Mouse (Mus musculus): ENCODE results near the gene Tsen54. TPM values are rescaled to one million over a fixed set of nuclear protein-coding genes. Genes with fewer than 3 reads are reported as not detected.
"Not testable (repeated sequence)": the region's sequence is repeated elsewhere in the genome, so short reads cannot be mapped to it uniquely, and the experiment has no call there.

Tsen54 gene
- polyA plus RNA-seq, 1 experiment from 2014 or later: 32.8 TPM

DNA sequence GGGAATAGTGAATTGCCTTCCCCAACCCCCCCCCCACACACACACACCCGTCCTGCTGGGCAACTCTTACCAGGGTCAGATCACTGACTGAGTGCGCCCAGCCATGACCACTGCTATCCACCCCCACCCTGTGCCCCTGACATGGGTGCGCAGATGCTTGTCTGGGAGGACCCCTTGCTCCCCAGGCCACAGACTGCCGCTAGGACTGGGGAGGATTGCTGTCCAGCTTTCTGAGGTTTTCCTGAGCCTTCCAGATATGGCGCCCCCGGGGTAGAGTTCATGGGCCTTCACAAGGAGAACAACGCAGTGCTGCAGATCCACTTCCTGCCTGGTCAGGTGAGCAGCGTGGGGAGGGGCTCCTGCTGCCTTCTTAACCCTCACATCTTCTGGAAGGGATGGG, 29.7 kb downstream of the Tsen54 start:
- no peak overlapping the region for H3K4me3 ChIP-seq (ENCODE audit: low read depth, low read length)
- ATAC-seq (ENCODE audit: insufficient number of reproducible peaks, low FRiP score, low TSS enrichment, low read depth) (no peak), DNase-seq (ENCODE audit: low spot score) (no peak)
- no peak overlapping the region for H3K4me2 ChIP-seq (ENCODE audit: low read depth, severe bottlenecking)
- WGBS: 88% methylated on average over 8 of the region's 8 CpGs
- H3K27me3 ChIP-seq (ENCODE audit: control insufficient read depth, insufficient read depth, low read length): no peaks in the 10 kb centered on the region
- no peaks in the 10 kb centered on the region; the same call in 1 of the 2 replicates for H3K36me3 ChIP-seq (ENCODE audit: control insufficient read depth, insufficient read depth, low read length)
- H3K9me3 ChIP-seq (ENCODE audit: control insufficient read depth, low read length): no peaks in the 10 kb centered on the region; the same call in 1 of the 2 replicates
- no peak overlapping the region for H3K27ac ChIP-seq (replicated peaks; ENCODE audit: low read depth, low read length)
- H3K9ac ChIP-seq (ENCODE audit: low read length): no peak overlapping the region
- H3K4me1 ChIP-seq (ENCODE audit: control insufficient read depth, insufficient read depth, low read length): peaks cover 18% of the 10 kb centered on the region

- peaks cover under 1% of the 10 kb centered on the region; the same call in 1 of the 2 replicates for H3K36me3 ChIP-seq (ENCODE audit: control insufficient read depth, insufficient read depth, low read length)
- no peaks in the 10 kb centered on the region for H3K27me3 ChIP-seq (ENCODE audit: control insufficient read depth, insufficient read depth, low read length)
- WGBS: 93% methylated on average over 2 of the region's 2 CpGs
- H3K9ac ChIP-seq (ENCODE audit: low read length): no peak overlapping the region
- H3K9me3 ChIP-seq (ENCODE audit: control insufficient read depth, low read length): no peaks in the 10 kb centered on the region; the same call in 1 of the 2 replicates
- no peak overlapping the region for H3K27ac ChIP-seq (replicated peaks; ENCODE audit: low read depth, low read length)
- H3K4me1 ChIP-seq (ENCODE audit: control insufficient read depth, insufficient read depth, low read length): peaks cover 11% of the 10 kb centered on the region
- DNase-seq (ENCODE audit: low spot score) (no peak), ATAC-seq (ENCODE audit: insufficient number of reproducible peaks, low FRiP score, low TSS enrichment, low read depth) (no peak)
- H3K4me3 ChIP-seq (ENCODE audit: low read depth, low read length): no peak overlapping the region
- no peak overlapping the region for H3K4me2 ChIP-seq (ENCODE audit: low read depth, severe bottlenecking)
Measured at GRCm38 (mm10) chr11:115845819-115846218, 31.3 kb downstream of the Tsen54 start.

DNA sequence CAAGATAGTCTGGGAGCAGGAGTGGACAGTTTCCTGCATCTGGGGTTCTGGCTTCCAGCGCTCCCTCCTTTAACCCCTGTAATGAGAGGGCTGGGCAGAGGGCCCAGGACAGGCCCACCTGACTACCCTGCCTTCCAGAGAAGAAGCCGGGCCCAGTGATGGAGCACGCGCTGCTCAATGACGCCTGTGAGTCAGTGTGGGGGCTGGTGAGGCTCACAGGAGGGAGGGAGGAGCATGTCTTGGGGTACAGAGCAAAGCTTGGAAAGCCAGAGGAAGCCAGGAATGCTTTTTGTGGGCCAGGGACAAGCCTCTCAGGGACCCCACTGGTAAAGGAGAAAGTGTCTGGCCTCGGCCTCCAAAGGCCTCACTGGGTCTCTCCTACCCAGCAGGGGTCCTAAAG, 40.1 kb downstream of the Tsen54 start:
- Histone ChIP-seq H3K9me3 (ENCODE audit: control insufficient read depth, low read length) (no peaks in the 10 kb centered on the region), H3K4me2 (ENCODE audit: low read depth, severe bottlenecking) (no peak overlapping the region), H3K36me3 (ENCODE audit: control insufficient read depth, insufficient read depth, low read length) (peaks cover 3% of the 10 kb centered on the region; the same call in 1 of the 2 replicates), H3K4me1 (ENCODE audit: control insufficient read depth, insufficient read depth, low read length) (0 out of 2 replicates have a peak, but pooled peaks cover 2% of the 10 kb centered on the region), H3K9ac (ENCODE audit: low read length) (no peak overlapping the region), H3K4me3 (ENCODE audit: low read depth, low read length) (no peak overlapping the region), H3K27me3 (ENCODE audit: control insufficient read depth, insufficient read depth, low read length) (peaks cover 27% of the 10 kb centered on the region), H3K27ac (replicated peaks; ENCODE audit: low read depth, low read length) (no peak overlapping the region)
- WGBS: 78% methylated on average over 6 of the region's 6 CpGs
- no peak for DNase-seq (ENCODE audit: low spot score)
- ATAC-seq (ENCODE audit: insufficient number of reproducible peaks, low FRiP score, low TSS enrichment, low read depth): no peak

- ATAC-seq (ENCODE audit: insufficient number of reproducible peaks, low FRiP score, low TSS enrichment, low read depth); H3K9ac ChIP-seq (ENCODE audit: low read length); H3K4me2 ChIP-seq (ENCODE audit: low read depth, severe bottlenecking); H3K4me1 ChIP-seq (ENCODE audit: control insufficient read depth, insufficient read depth, low read length); H3K9me3 ChIP-seq (ENCODE audit: control insufficient read depth, low read length); H3K36me3 ChIP-seq (ENCODE audit: control insufficient read depth, insufficient read depth, low read length); H3K4me3 ChIP-seq (ENCODE audit: low read depth, low read length); H3K27ac ChIP-seq (replicated peaks; ENCODE audit: low read depth, low read length); DNase-seq (ENCODE audit: low spot score): not testable (repeated sequence)
- 94% methylated on average over 4 of the region's 4 CpGs for WGBS
- H3K27me3 ChIP-seq (ENCODE audit: control insufficient read depth, insufficient read depth, low read length): peaks cover 47% of the 10 kb centered on the region
Measured at GRCm38 (mm10) chr11:115857146-115857545, 42.6 kb downstream of the Tsen54 start.

GRCm38 (mm10) chr11:115857936-115858335, 43.4 kb downstream of the Tsen54 start:
- no peak for ATAC-seq (ENCODE audit: insufficient number of reproducible peaks, low FRiP score, low TSS enrichment, low read depth)
- Histone ChIP-seq H3K4me1 (ENCODE audit: control insufficient read depth, insufficient read depth, low read length) (0 out of 2 replicates have a peak, but pooled peaks cover 2% of the 10 kb centered on the region), H3K4me2 (ENCODE audit: low read depth, severe bottlenecking) (no peak overlapping the region), H3K9me3 (ENCODE audit: control insufficient read depth, low read length) (no peaks in the 10 kb centered on the region), H3K27ac (replicated peaks; ENCODE audit: low read depth, low read length) (no peak overlapping the region), H3K27me3 (ENCODE audit: control insufficient read depth, insufficient read depth, low read length) (peaks cover 47% of the 10 kb centered on the region), H3K9ac (ENCODE audit: low read length) (no peak overlapping the region), H3K4me3 (ENCODE audit: low read depth, low read length) (0 out of 2 replicates have a peak overlapping the region, but pooled peaks have one; percentile 10), H3K36me3 (ENCODE audit: control insufficient read depth, insufficient read depth, low read length) (no peaks in the 10 kb centered on the region)
- DNase-seq (ENCODE audit: low spot score): no peak
- 60% methylated on average over 13 of the region's 13 CpGs for WGBS

GRCm38 (mm10) chr11:115858354-115858753, 43.8 kb downstream of the Tsen54 start, which contains the start of gene Myo15b:
Myo15b (plus strand) TSS chr11:115858406.
- peak; percentile 36 for DNase-seq (ENCODE audit: low spot score)
- peak within 1 kb of the TSS; percentile 47 for H3K4me2 ChIP-seq (ENCODE audit: low read depth, severe bottlenecking)
- no peaks in the 10 kb centered on the region for H3K9me3 ChIP-seq (ENCODE audit: control insufficient read depth, low read length)
- H3K36me3 ChIP-seq (ENCODE audit: control insufficient read depth, insufficient read depth, low read length): no peaks in the 10 kb centered on the region
- peak within 1 kb of the TSS; percentile 37; the same call in 1 of the 2 replicates for H3K9ac ChIP-seq (ENCODE audit: low read length)
- no peak for ATAC-seq (ENCODE audit: insufficient number of reproducible peaks, low FRiP score, low TSS enrichment, low read depth)
- peaks cover 47% of the 10 kb centered on the region for H3K27me3 ChIP-seq (ENCODE audit: control insufficient read depth, insufficient read depth, low read length)
- H3K4me3 ChIP-seq (ENCODE audit: low read depth, low read length): peak within 1 kb of the TSS; percentile 28
- no peak within 1 kb of the TSS for H3K27ac ChIP-seq (replicated peaks; ENCODE audit: low read depth, low read length)
- 10% methylated on average over 27 of the region's 27 CpGs for WGBS
- 0 out of 2 replicates have a peak, but pooled peaks cover 2% of the 10 kb centered on the region for H3K4me1 ChIP-seq (ENCODE audit: control insufficient read depth, insufficient read depth, low read length)

DNA sequence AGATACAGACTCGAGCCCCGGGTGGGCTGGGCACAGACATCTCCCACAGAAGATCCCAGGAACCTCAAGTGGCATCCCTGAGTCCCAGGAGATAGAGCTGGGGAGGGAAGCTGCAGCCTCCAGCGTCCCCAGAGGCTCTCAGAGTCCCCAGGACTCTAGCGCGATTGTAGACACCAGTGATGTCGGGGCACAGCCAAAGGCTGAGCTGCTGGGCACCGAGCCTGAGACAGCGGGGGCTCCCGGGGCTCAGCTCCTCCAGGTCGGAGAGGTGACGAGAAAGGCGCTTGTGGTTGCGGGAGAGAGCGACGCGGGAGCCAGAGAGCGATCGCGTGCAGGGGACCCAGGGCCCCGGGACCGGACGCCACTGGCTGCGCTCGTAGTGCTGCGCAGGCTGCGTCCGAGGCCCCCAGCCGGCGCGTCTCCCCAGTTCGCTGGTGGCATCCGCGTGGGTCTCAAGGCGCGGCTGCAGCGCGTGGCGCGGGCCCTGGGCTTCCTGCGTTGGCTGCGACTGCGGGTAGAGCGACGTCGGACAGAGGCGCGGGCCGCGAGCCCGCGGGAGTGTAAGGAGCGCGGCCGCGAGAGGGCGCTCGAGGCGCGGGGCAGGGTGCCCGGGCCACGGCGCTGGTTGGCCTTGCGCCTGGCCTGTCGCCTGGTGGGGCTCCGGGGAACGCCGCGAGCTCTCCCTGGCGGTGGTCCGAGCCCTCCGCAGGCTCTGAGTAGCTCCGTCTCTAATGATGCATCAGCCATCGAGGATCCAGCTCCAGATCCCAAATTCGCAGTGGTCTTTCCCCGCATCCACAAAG, 44.8 kb downstream of the Tsen54 start:
- WGBS: 1% methylated on average over 75 of the region's 75 CpGs
- Histone ChIP-seq H3K27ac (replicated peaks; ENCODE audit: low read depth, low read length) (no peak overlapping the region), H3K4me2 (ENCODE audit: low read depth, severe bottlenecking) (peak overlapping the region; percentile 47), H3K9me3 (ENCODE audit: control insufficient read depth, low read length) (no peaks in the 10 kb centered on the region), H3K4me1 (ENCODE audit: control insufficient read depth, insufficient read depth, low read length) (0 out of 2 replicates have a peak, but pooled peaks cover 2% of the 10 kb centered on the region), H3K9ac (ENCODE audit: low read length) (peak overlapping the region; percentile 37; the same call in 1 of the 2 replicates), H3K27me3 (ENCODE audit: control insufficient read depth, insufficient read depth, low read length) (peaks cover 47% of the 10 kb centered on the region), H3K4me3 (ENCODE audit: low read depth, low read length) (peak overlapping the region; percentile 28), H3K36me3 (ENCODE audit: control insufficient read depth, insufficient read depth, low read length) (no peaks in the 10 kb centered on the region)
- ATAC-seq (ENCODE audit: insufficient number of reproducible peaks, low FRiP score, low TSS enrichment, low read depth) (peak; percentile 75), DNase-seq (ENCODE audit: low spot score) (peak; percentile 90)

- no peak overlapping the region for H3K27ac ChIP-seq (replicated peaks; ENCODE audit: low read depth, low read length)
- H3K4me3 ChIP-seq (ENCODE audit: low read depth, low read length): no peak overlapping the region
- DNase-seq (ENCODE audit: low spot score) (no peak), ATAC-seq (ENCODE audit: insufficient number of reproducible peaks, low FRiP score, low TSS enrichment, low read depth) (no peak)
- H3K27me3 ChIP-seq (ENCODE audit: control insufficient read depth, insufficient read depth, low read length): peaks cover 28% of the 10 kb centered on the region
- no peak overlapping the region for H3K4me2 ChIP-seq (ENCODE audit: low read depth, severe bottlenecking)
- WGBS: 90% methylated on average over 8 of the region's 8 CpGs
- H3K4me1 ChIP-seq (ENCODE audit: control insufficient read depth, insufficient read depth, low read length): 0 out of 2 replicates have a peak, but pooled peaks cover 2% of the 10 kb centered on the region
- no peaks in the 10 kb centered on the region for H3K9me3 ChIP-seq (ENCODE audit: control insufficient read depth, low read length)
- no peaks in the 10 kb centered on the region for H3K36me3 ChIP-seq (ENCODE audit: control insufficient read depth, insufficient read depth, low read length)
- no peak overlapping the region for H3K9ac ChIP-seq (ENCODE audit: low read length)
Measured at GRCm38 (mm10) chr11:115863895-115864294, 49.4 kb downstream of the Tsen54 start.
